Mouse (Mus musculus): ENCODE results near the gene Ypel5. TPM values are rescaled to one million over a fixed set of nuclear protein-coding genes. Genes with fewer than 3 reads are reported as not detected.

Ypel5 gene
- polyA plus RNA-seq, 1 experiment from 2014 or later: 64.8 TPM

DNA sequence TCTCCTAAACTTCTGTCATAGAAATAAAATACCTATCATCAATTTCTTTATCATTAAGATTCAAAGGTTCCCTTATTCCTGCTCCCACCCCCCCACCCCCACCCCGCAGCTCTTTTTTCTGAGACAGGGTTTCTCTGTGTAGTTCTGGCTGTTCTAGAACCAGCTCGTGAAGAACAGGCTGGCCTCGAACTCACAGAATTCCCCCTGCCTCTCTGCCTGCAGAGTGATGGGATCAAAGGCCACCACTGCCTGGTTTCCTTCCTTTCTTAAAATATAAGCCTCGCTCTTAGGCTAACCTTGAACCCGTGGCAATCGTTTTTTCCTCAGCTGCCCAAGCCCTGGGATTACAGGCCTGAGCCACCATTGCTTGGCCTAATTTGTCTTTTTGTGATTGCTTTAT lies 55.3 kb downstream of the Ypel5 start:
- H3K27ac ChIP-seq (ENCODE audit: low read depth, low read length): no peak overlapping the region
- H3K4me3 ChIP-seq (ENCODE audit: low read depth, low read length): no peak overlapping the region
- no peaks in the 10 kb centered on the region for H3K4me1 ChIP-seq (ENCODE audit: control insufficient read depth, insufficient read depth, low read length)
- no peaks in the 10 kb centered on the region for H3K36me3 ChIP-seq (ENCODE audit: control insufficient read depth, insufficient read depth, low read length)
- H3K9ac ChIP-seq (ENCODE audit: low read length): no peak overlapping the region
- H3K9me3 ChIP-seq (ENCODE audit: control insufficient read depth, low read length): no peaks in the 10 kb centered on the region
- H3K4me2 ChIP-seq (ENCODE audit: low read depth): no peak overlapping the region
- WGBS: 92% methylated on average over 6 of the region's 6 CpGs
- ATAC-seq (ENCODE audit: insufficient read depth, low FRiP score, low TSS enrichment) (no peak), DNase-seq (ENCODE audit: low spot score) (no peak)
- no peaks in the 10 kb centered on the region for H3K27me3 ChIP-seq (ENCODE audit: control insufficient read depth, insufficient read depth, low read length)

DNA sequence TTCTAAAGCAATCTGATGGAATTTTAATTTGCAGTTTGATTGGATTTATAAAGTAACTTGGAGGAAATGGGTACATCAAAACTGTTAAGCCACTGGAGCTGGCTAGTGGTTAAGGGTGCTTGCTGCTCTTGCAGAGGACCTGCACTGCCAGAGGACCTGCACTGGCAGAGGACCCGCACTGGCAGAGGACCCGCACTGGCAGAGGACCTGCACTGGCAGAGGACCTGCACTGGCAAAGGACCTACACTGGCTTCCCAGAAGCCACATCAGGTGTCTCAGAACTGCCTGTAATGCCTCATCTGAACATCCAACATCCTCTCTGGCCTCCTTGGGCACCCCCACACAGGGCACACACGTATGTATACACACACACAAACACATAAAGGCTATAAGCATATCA lies 59.3 kb downstream of the Ypel5 start:
- 97% methylated on average over 3 of the region's 3 CpGs for WGBS
- DNase-seq (ENCODE audit: low spot score): no peak
- no peaks in the 10 kb centered on the region for H3K27me3 ChIP-seq (ENCODE audit: control insufficient read depth, insufficient read depth, low read length)

DNA sequence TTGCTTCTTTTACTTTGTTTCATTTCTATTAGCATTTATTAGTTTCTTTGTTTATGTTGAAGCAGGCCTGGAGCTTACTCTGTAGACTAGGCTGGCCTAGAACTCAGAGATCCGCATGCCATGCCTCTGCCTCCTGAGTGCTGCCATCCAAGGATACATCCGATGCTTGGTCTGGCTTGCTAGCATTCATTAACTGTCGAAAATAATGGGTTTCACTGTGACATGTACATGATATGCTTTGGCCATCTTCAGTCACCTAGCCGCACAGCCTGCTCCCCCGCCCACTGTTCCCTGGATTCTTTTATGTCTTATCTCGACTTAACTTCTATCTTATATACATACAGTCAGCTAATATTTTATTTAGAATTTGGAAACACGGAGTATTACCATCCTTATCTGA lies 60.8 kb downstream of the Ypel5 start:
- DNase-seq (ENCODE audit: low spot score) (no peak), ATAC-seq (ENCODE audit: insufficient read depth, low FRiP score, low TSS enrichment) (no peak)
- H3K27me3 ChIP-seq (ENCODE audit: control insufficient read depth, insufficient read depth, low read length): no peaks in the 10 kb centered on the region
- 92% methylated on average over 7 of the region's 7 CpGs for WGBS
- no peak overlapping the region for H3K4me2 ChIP-seq (ENCODE audit: low read depth)
- H3K9me3 ChIP-seq (ENCODE audit: control insufficient read depth, low read length): no peaks in the 10 kb centered on the region
- H3K4me3 ChIP-seq (ENCODE audit: low read depth, low read length): no peak overlapping the region
- no peaks in the 10 kb centered on the region for H3K4me1 ChIP-seq (ENCODE audit: control insufficient read depth, insufficient read depth, low read length)
- no peaks in the 10 kb centered on the region for H3K36me3 ChIP-seq (ENCODE audit: control insufficient read depth, insufficient read depth, low read length)
- no peak overlapping the region for H3K9ac ChIP-seq (ENCODE audit: low read length)
- no peak overlapping the region for H3K27ac ChIP-seq (ENCODE audit: low read depth, low read length)

More for the DNA sequence above, 59.3 kb downstream of the Ypel5 start:
- no peak for ATAC-seq (ENCODE audit: insufficient read depth, low FRiP score, low TSS enrichment)
- no peaks in the 10 kb centered on the region for H3K9me3 ChIP-seq (ENCODE audit: control insufficient read depth, low read length)
- H3K27ac ChIP-seq (ENCODE audit: low read depth, low read length): no peak overlapping the region
- H3K4me2 ChIP-seq (ENCODE audit: low read depth): no peak overlapping the region
- H3K4me3 ChIP-seq (ENCODE audit: low read depth, low read length): no peak overlapping the region
- no peaks in the 10 kb centered on the region for H3K4me1 ChIP-seq (ENCODE audit: control insufficient read depth, insufficient read depth, low read length)
- H3K36me3 ChIP-seq (ENCODE audit: control insufficient read depth, insufficient read depth, low read length): no peaks in the 10 kb centered on the region
- H3K9ac ChIP-seq (ENCODE audit: low read length): no peak overlapping the region

DNA sequence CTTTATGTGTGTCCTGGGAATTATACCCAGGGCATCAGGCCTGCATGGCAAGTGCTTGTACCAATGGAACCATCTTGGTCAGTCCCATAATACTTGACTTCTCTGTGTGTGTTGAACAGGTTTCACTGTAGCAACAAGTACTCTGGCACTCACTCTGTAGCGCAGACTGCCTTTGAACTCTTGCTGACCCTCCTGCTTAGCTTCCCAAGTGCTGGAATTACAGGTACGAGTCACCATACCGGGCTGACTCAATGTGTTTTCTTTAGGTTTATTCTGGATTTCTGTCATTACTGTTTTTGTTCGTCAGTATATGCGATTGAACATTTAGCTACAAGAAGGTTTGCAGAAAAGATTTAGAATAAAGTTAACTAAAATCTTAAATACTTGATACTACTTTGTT lies 61.7 kb downstream of the Ypel5 start:
- Histone ChIP-seq H3K4me1 (ENCODE audit: control insufficient read depth, insufficient read depth, low read length) (no peaks in the 10 kb centered on the region), H3K36me3 (ENCODE audit: control insufficient read depth, insufficient read depth, low read length) (no peaks in the 10 kb centered on the region), H3K9me3 (ENCODE audit: control insufficient read depth, low read length) (no peaks in the 10 kb centered on the region), H3K9ac (ENCODE audit: low read length) (no peak overlapping the region), H3K27me3 (ENCODE audit: control insufficient read depth, insufficient read depth, low read length) (no peaks in the 10 kb centered on the region), H3K27ac (ENCODE audit: low read depth, low read length) (no peak overlapping the region), H3K4me3 (ENCODE audit: low read depth, low read length) (no peak overlapping the region), H3K4me2 (ENCODE audit: low read depth) (no peak overlapping the region)
- 88% methylated on average over 5 of the region's 5 CpGs for WGBS
- ATAC-seq (ENCODE audit: insufficient read depth, low FRiP score, low TSS enrichment) (no peak), DNase-seq (ENCODE audit: low spot score) (no peak)

DNA sequence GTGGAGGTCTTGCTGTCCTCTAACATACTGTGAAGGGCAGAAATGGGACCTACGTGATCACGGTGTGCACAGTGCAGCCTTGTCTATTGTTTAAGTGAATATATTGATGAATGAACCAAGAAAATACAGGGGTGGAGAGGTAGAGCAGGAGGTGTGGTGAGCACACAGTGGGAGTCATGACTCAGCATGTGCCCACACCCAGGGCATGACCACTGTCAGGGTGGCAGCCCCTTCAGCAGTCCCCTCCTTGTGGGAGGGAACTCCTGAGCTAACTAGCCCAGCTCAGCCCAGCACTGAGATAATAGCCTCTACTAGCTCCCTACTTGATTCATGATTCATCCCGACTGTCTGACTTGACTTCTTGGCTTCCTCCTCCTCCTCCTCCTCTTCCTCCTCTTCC lies 62.5 kb downstream of the Ypel5 start:
- WGBS: 67% methylated on average over 3 of the region's 3 CpGs
- no peak overlapping the region for H3K4me2 ChIP-seq (ENCODE audit: low read depth)
- H3K4me3 ChIP-seq (ENCODE audit: low read depth, low read length): no peak overlapping the region
- H3K4me1 ChIP-seq (ENCODE audit: control insufficient read depth, insufficient read depth, low read length): no peaks in the 10 kb centered on the region
- ATAC-seq (ENCODE audit: insufficient read depth, low FRiP score, low TSS enrichment): no peak
- no peaks in the 10 kb centered on the region for H3K36me3 ChIP-seq (ENCODE audit: control insufficient read depth, insufficient read depth, low read length)
- no peak overlapping the region for H3K27ac ChIP-seq (ENCODE audit: low read depth, low read length)
- no peaks in the 10 kb centered on the region for H3K27me3 ChIP-seq (ENCODE audit: control insufficient read depth, insufficient read depth, low read length)
- no peaks in the 10 kb centered on the region for H3K9me3 ChIP-seq (ENCODE audit: control insufficient read depth, low read length)
- DNase-seq (ENCODE audit: low spot score): no peak
- H3K9ac ChIP-seq (ENCODE audit: low read length): no peak overlapping the region

Other genes with a start within 250 kb of the Ypel5 start
- gene Alk, start 231.8 kb upstream of the Ypel5 start, polyA plus RNA-seq (2014; fragmentation: Nextera tagmentation; extraction: Ambion mirVana): 0.40 and 0.53 TPM in 2 replicates
- gene Lbh, start 81.9 kb downstream of the Ypel5 start, polyA plus RNA-seq (2014; fragmentation: Nextera tagmentation; extraction: Ambion mirVana): 5.3 TPM in 2 replicates

All from neural tube, embryonic 11.5 days (tissue).